Mouse (Mus musculus) CH12.LX (cell line): ENCODE results near the gene Tufm.

ENCODE experiments used
- CHD1 ChIP-seq: IDR thresholded peaks from 2 replicates; pipeline ENCODE4 v1.6.1; 2012; ENCODE audit warnings: low read depth, low read length, improper control_type of control experiment, inconsistent platforms
- CTCF ChIP-seq, 2 experiments: IDR thresholded peaks in 1 of 2; conservative IDR thresholded peaks in 1 of 2; 2 replicates each; pipeline ENCODE4 v1.5.1; 2011 to 2012; ENCODE audit warnings: low read depth in 2 of 2, low read length in 2 of 2, improper control_type of control experiment in 1 of 2, inconsistent platforms in 1 of 2, mild to moderate bottlenecking in 1 of 2, moderate library complexity in 1 of 2
- EP300 ChIP-seq: IDR thresholded peaks from 2 replicates; pipeline ENCODE4 v1.6.1; 2011; ENCODE audit warnings: low read length, improper control_type of control experiment
- JUND ChIP-seq: conservative IDR thresholded peaks from 2 replicates; pipeline ENCODE4 v1.6.1; 2011; ENCODE audit warnings: low read depth, low read length, improper control_type of control experiment
- KAT2A ChIP-seq: IDR thresholded peaks from 2 replicates; pipeline ENCODE4 v1.6.1; 2012; ENCODE audit warnings: low read length, improper control_type of control experiment, inconsistent platforms; ENCODE audit not compliant: insufficient replicate concordance
- MEF2A ChIP-seq: IDR thresholded peaks from 2 replicates; pipeline ENCODE4 v1.6.1; 2014; ENCODE audit warnings: low read depth, mild to moderate bottlenecking, inconsistent platforms, low read length, improper control_type of control experiment, borderline replicate concordance
- MYC ChIP-seq: IDR thresholded peaks from 2 replicates; pipeline ENCODE4 v1.6.1; 2011; ENCODE audit warnings: low read depth, mild to moderate bottlenecking, improper control_type of control experiment, low read length
- POLR2A ChIP-seq: IDR thresholded peaks from 2 replicates; pipeline ENCODE4 v1.6.1; 2011; ENCODE audit warnings: low read depth, mild to moderate bottlenecking, improper control_type of control experiment, low read length
- RAD21 ChIP-seq: IDR thresholded peaks from 2 replicates; pipeline ENCODE4 v1.6.1; 2011; ENCODE audit warnings: low read depth, mild to moderate bottlenecking, low read length, improper control_type of control experiment, moderate library complexity
- TBP ChIP-seq: conservative IDR thresholded peaks from 2 replicates; pipeline ENCODE4 v1.6.1; 2011; ENCODE audit warnings: low read depth, low read length, improper control_type of control experiment
- ZMIZ1 ChIP-seq: IDR thresholded peaks from 2 replicates; pipeline ENCODE4 v1.6.1; 2012; ENCODE audit warnings: low read depth, mild to moderate bottlenecking, inconsistent platforms, low read length, improper control_type of control experiment
- ZNF384 ChIP-seq: IDR thresholded peaks from 2 replicates; pipeline ENCODE4 v1.6.1; 2012; ENCODE audit warnings: low read depth, low read length, improper control_type of control experiment, inconsistent platforms

DNA sequence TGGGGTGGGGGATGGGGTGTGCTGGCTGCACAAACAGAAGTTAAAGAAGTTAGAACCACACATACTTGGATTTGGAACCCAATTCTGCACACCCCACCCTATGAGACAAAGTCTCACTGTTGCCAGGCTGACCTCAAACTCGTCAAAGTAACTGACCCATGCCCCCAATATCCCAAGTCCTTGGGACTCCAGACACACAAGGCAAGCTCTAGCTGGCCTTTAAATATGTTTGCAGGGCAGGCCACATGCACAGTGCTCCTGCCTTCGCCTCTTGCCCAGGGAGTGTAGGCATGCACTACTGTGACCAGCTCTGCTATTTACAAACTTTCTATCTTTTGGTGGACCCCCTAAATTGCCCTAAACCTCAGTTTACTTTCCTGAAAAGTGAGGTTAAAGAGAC lies 31.9 kb upstream of the Tufm start:
- TF ChIP-seq JUND (no peak), EP300 (no peak), POLR2A (no peak), ZMIZ1 (no peak), ZNF384 (no peak), RAD21 (no peak), MYC (no peak), CTCF (conservative IDR thresholded peaks at IDR 0.05 in 1 of 2, IDR thresholded peaks at IDR 0.05 in 1 of 2; ENCODE audit: low read depth in 2 of 2, low read length in 2 of 2) (no peak), TBP (no peak), KAT2A (no peak), MEF2A (no peak), CHD1 (no peak)
